ENCODE assay signal across 32 mouse cellular contexts in the genomic region with DNA sequence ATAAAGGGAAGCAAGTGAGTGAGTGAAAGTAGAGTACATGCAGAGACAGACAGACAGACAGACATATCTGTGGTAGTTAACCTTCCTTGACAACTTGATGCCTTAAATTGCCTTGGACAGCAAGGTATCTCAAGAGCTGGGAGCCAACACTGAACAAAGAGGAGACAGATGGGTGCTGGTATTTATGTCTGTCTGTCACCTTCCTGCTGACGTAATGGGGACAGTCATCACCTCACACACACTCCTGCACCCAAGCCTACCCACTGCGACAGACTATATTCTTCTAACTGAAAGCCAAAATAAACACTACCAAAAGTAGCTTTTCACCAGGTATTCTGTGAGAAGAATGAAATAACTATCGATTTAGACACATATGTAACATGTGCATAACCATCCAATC.
"Had no signal": no experiment of that assay in that cellular context is flagged by ENCODE, and none has a peak within 500 bp of the region (broad histone marks: within the 10 kb centered on the region; RNA-seq: fewer than 3 reads in every experiment).

No protein-coding gene starts in this region.

- DNase-seq: heart, postnatal 10 days; heart, postnatal 14 days; heart, postnatal 36 days; heart, postnatal 4 days; kidney, adult 11 months; kidney, adult 18-20 months; kidney, adult 2 months; kidney, adult 8-10 months; kidney, adult 9 months; kidney, postnatal 10 days; kidney, postnatal 14 days; kidney, postnatal 25 days; kidney, postnatal 36 days; kidney, postnatal 4 days; layer of hippocampus, postnatal 36 days had no signal

- H3K9me3 ChIP-seq: heart, embryonic 13.5 days; heart, embryonic 15.5 days; hindbrain, embryonic 10.5 days; hindbrain, embryonic 12.5 days; hindbrain, embryonic 13.5 days; hindbrain, embryonic 15.5 days; intestine, embryonic 15.5 days; kidney, embryonic 15.5 days had no signal

- H3K27ac ChIP-seq: heart, embryonic 13.5 days; heart, embryonic 15.5 days; hindbrain, embryonic 10.5 days; hindbrain, embryonic 12.5 days; hindbrain, embryonic 13.5 days; hindbrain, embryonic 14.5 days; hindbrain, embryonic 15.5 days; hindbrain, postnatal 0 days; intestine, embryonic 15.5 days; kidney, embryonic 15.5 days; kidney, postnatal 0 days; layer of hippocampus, adult 2 months; left cerebral cortex, adult 2 months had no signal

- H3K27me3 ChIP-seq: heart, embryonic 15.5 days; hindbrain, embryonic 12.5 days; hindbrain, embryonic 13.5 days; hindbrain, embryonic 15.5 days; intestine, embryonic 15.5 days; kidney, embryonic 15.5 days had no signal

- ATAC-seq: hindbrain, embryonic 16.5 days; hindbrain, postnatal 0 days; inflammation-experienced regulatory T-cells, adult 6 months; intestine, embryonic 15.5 days; intestine, embryonic 16.5 days; intestine, postnatal 0 days had no signal

- H3K4me3 ChIP-seq: heart, embryonic 13.5 days; heart, embryonic 15.5 days; hindbrain, embryonic 10.5 days; hindbrain, embryonic 12.5 days; hindbrain, embryonic 13.5 days; hindbrain, embryonic 15.5 days; intestine, embryonic 15.5 days; kidney, embryonic 15.5 days; layer of hippocampus, adult 2 months; left cerebral cortex, adult 2 months had no signal

- H3K36me3 ChIP-seq: heart, embryonic 13.5 days; heart, embryonic 15.5 days; hindbrain, embryonic 10.5 days; hindbrain, embryonic 12.5 days; hindbrain, embryonic 13.5 days; hindbrain, embryonic 15.5 days; intestine, embryonic 15.5 days; kidney, embryonic 15.5 days had no signal

- H3K9ac ChIP-seq: heart, embryonic 13.5 days; heart, embryonic 15.5 days; hindbrain, embryonic 12.5 days; hindbrain, embryonic 13.5 days; hindbrain, embryonic 14.5 days; hindbrain, embryonic 15.5 days; intestine, embryonic 15.5 days; kidney, embryonic 15.5 days had no signal

- H3K4me2 ChIP-seq: heart, embryonic 13.5 days; heart, embryonic 15.5 days; hindbrain, embryonic 12.5 days; hindbrain, embryonic 13.5 days; hindbrain, embryonic 14.5 days; hindbrain, embryonic 15.5 days; intestine, embryonic 15.5 days; kidney, embryonic 15.5 days had no signal
